Mouse (Mus musculus): ENCODE results near the gene Rsbn1l.
"Not testable (repeated sequence)": the region's sequence is repeated elsewhere in the genome, so short reads cannot be mapped to it uniquely, and the experiment has no call there.

Gene Rsbn1l

DNA sequence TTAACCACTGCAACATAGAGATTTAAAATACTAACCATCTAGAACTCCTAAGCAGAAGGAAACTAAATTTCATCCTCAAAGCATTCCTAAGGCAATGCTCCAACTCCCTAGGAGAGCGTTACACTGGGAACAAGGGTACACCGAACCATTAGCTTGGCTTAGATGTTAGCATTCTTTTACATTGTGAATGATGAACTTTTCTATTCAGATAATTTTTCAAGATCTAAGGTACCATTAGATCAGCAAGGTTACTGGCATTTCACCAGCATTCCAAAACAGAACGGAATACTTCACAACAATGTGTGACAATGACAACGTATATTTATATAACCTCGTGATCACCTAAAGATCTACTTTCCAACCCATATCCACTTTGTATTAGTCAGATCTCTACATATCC lies 6.1 kb downstream of the Rsbn1l start:
- no peak for DNase-seq (ENCODE audit: low spot score)

DNA sequence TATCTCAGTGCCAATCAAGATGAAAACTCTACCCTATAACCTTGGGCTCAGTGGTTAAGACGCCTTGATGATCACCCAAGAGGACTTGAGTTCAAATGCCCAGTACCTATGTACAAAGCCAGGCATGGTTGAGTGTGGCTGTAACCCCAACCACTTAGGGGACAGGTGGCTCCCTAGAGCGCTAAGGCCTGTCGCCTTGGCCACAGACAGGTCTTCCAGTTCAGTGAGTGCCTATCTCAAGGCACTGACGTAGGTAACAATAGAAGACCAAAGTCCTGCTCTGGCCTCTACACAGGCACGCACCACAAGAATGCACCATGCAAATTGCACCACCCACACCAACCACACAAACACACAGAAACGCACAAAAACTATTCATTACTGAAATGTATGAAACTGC lies 9.3 kb downstream of the Rsbn1l start:
- DNase-seq (ENCODE audit: low spot score): no peak

DNA sequence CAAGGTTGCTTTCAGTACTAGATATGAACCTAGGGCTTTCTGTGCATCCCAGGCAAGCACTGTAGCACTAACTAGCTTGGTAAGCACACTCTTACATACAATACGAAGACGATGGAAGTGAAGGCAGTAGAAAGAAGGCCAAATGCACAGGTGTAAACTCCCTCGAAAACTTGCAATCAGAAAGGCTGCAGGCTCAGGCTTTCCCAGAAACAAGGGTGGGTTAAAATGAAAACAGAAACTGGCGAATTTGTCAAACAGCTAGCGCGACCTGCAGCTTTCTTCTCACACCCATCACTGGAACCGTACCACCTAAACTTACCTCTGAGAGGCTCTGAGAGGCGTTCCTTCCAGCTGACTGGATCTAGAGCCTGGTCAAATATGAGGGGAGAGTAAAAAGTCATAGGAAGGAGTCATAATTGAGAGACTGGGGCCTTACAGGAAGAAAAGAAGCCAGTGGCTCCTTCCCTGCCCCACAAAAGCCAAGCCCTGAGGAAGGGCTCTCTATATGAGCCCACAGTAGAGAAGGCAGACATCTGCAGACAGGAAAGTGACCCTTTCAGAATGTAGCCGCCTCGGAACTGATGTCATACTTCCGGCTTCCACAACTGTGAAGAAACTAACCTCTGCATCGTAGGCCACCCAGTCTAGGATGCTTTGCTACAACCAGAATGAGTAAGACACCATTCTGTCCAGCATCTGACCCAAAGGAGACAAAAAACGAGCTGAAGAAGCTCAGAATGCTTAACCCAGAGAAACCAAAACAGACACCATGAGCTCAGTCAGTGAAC lies 11.0 kb downstream of the Rsbn1l start:
- no peak for DNase-seq (ENCODE audit: low spot score)

DNA sequence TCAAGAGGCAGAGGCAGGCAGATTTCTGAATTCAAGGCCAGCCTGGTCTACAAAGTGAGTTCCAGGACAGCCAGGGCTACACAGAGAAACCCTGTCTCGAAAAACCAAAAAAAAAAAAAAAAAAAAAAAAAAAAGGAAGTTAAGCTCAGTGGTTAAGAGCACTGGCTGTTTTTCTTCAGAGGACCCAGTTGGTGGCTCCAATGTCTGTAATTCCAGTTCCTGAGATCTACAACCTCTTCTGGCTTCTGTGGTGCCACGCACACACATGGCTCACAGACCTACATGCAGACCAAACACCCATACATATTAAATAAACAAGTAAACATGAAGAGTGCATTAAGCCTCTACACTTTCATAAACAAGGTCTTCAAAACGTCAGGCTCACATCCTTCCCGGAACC lies 12.4 kb downstream of the Rsbn1l start:
- not testable (repeated sequence) for DNase-seq (ENCODE audit: low spot score)

DNA sequence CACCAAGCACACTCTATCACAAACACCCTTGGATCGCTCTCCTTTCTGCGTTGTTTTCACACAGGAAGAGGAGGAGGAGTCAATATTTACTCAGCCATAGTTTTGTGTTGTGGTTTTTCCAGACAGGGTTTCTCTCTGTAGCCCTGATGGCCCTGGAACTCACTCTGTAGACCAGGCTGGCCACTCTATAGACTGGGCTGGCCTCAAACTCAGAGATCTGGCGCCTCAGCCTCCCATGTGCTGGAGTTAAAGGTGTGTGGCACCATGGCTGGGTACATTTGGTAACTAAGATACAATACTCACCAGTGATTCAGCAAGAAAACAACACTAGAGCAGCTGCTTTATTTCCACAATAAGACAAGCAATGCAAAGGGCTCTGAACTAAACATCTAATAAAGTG lies 13.7 kb downstream of the Rsbn1l start:
- no peak for DNase-seq (ENCODE audit: low spot score)

DNA sequence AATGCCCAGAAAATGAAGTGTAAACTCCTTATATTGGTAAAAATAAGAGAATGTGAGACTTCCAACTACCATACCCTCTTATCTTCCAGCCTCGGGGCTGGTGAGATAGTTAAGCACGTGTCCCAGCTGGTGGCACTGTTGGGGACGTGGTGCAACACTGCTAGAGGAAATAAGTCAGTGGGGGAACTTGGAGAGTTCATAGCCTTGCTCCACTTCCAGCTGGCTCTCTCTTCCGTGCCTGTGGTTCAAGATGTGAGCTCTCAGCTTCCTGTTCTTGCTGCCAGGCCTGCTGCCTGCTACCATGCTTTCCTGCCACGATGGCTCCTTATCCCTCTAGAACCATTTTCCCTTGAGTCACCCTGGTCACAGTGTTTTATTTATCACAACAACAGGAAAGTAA lies 15.0 kb downstream of the Rsbn1l start:
- no peak for DNase-seq (ENCODE audit: low spot score)

DNA sequence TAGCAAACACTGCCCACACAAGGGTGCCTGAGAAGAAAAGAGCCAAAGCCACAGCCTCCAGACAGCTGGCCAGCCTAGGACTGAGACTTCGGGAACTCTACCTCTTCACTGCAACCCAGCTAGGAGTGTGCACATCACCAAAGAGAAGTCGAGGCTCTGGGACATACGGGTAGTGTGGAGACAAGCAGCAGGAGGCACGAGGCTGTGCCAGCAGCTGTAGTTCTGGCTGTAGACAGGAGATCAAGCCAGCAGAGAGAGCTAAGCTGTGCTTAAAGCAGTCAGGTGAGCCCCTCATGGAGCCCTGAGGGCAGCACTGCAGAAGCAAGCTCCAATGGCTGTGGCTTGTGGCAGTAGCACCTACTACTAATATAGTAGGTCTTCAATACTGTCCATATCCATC lies 15.5 kb downstream of the Rsbn1l start:
- DNase-seq (ENCODE audit: low spot score): no peak

DNA sequence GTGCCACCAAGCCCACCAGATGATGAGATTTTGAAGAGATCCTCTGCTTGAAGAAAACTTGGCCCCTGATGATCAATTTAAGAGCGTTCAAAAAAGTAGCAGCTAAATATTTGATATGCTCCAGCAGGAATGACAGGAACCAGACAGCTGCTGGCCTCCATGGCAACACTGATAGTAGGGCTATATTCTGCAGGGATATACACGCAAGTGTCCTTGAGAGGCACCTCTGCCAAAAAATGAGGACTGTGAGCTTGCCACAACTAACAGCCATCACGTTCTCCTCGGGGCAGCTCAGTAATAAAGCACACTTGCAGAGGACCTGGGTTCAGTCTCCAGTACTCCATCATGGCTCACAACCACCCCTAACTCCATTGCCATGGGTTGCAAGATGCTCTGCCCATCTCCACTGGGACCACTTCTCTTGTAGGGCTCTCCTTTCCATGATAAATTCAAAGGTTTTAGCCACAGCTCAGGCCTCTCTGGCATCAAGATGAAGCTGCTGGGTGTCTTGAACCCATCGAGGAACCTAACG lies 16.1 kb downstream of the Rsbn1l start:
- no peak for DNase-seq (ENCODE audit: low spot score)

DNA sequence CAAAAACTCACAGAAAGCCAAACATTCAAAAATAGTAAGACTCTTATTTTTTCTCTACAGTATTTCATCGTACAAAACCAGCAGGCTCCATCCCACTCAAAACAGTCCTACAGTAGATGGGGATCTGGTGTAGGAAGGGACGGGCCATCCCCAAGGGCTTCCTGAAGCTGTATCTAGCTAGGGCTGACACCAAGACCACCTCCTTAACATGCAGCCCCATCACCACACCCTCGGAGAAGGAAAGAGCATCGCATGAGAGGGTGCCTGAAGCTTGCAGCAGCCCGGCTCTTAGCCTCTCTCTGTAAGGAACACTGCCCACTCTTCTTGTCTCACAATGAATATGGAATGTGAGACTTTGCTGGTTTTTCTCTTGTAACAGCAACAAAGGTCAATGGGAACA lies 17.7 kb downstream of the Rsbn1l start:
- no peak for DNase-seq (ENCODE audit: low spot score)

DNA sequence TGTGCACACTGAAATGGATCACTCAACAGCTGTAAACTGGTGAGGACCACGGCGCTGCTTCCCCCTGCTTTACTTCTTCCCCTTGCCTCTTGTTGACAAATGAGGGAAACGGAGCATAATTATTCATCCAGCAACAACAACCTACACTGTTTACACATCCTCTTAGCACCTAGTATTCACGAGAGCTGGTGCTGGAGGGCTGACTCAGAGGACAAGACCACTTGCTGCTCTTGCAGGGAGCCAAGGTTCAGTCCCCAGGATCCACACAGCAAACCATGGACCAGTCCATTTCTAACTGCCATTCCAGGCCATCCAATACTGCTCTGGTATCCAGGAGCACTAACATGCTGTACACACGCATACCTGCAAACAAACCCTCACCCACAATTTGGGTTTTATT lies 20.3 kb downstream of the Rsbn1l start:
- no peak for DNase-seq (ENCODE audit: low spot score)

DNA sequence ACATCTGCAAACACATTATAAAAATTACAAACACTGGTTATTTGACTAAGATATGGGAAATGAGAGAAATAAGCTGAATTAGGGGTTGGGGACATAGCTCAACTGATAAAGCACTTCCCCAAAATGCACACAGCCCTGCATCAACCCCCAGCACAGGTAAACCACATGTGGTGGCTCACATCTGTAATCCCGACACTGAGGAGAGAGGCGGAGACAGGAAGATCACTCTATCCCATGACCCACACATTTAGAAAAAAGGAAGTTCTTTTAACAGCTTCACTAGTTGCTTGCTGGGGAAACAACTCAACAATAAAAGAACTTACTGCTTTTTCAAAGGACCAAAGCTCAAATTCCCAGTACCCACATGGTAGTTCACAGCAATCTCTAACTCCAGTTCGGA lies 23.6 kb downstream of the Rsbn1l start:
- no peak for DNase-seq (ENCODE audit: low spot score)

DNA sequence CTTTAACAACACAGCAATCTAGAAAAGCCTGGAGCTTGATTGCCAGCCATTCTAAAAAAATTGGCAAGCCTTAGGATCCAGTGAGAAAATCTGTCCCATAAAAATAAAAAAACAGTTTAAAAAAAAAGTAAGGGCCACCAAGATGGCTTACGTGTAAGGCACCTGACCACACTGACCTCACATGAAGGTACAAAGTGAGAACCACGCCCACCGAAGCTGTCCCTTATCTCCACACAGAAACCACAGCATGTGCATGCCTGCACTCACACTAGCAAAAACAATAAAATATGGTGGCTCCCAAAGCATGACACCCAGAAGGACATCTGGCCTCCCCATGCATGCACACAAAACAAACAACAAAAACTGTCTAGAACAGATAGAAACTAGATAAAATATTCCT lies 24.9 kb downstream of the Rsbn1l start:
- DNase-seq (ENCODE audit: low spot score): no peak

DNA sequence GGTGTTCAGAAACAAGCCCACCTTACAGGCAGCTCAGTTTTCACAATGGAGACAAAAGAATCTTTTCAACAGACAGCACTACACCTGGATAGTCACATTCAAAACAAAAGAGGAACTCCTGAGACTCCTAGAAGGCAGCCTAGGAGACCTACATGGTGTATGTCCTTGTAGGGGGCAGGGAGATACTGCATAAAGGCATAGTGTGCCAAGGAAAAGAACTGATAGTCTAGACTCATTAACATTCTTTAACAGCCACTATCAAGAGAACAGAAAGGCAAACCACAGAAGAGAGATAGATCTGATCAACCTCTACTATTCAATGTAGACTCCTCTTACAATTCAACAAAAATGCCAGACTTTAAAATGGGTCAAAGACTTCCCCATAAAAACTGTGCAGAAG lies 25.8 kb downstream of the Rsbn1l start:
- no peak for DNase-seq (ENCODE audit: low spot score)

DNA sequence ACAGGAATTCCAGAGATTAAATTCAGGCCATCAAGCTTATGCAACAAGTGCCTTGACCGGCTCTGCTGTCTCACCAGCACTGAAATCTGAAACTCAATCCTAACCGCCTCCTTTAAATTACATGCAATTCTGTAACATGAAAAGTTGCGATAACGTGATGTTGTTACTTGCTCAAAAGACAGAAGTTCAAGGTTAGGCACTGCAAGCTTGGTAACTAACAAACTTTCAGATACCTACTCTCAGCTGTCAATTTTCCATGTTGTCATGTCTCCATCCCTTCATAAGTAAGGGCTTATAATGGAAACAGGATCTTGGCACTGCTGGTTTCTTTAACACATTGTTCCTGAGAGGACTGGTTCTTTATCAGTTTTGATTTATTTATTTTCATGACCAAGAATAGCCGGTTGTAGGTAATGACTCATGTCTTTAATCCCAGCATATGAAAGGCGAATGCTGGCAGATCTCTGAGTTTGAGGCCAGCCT lies 26.5 kb downstream of the Rsbn1l start:
- no peak for DNase-seq (ENCODE audit: low spot score)

DNA sequence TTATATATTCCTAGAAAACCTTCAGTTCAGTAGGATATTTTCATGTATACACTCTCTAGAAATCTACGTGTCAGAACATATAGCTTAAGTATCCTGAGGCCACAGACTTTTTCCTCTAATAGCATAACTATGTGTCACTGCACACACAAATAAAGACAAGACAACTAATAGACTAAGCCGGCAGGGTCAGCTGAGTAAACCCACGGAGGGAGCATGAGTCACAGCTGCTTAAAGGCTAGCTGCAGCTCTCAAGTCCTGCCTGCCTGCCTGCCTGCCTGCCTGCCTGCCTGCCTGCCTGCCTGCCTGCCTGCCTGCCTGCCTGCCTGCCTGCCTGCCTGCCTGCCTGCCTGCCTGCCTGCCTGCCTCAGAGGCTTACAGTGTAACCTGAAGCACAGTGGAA lies 30.7 kb downstream of the Rsbn1l start:
- no peak for DNase-seq (ENCODE audit: low spot score)

DNA sequence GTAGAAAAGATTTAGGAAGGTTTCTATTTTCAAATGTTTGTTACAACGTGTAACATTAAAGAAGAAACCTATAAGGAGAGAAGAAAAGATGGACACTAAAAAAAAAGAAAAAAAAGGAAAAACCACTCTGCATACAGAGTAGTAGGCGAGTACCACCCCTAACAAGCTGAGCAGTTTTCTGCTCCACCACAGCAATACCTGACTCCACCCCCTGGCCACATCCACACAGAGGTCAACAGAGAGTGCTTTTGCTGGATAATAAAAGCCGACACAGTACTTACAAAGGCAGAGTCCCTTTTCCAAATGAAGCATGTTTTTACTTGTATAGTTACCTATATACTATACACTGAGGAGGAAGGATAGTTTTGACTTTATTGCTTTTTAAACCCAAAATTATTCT lies 31.6 kb downstream of the Rsbn1l start:
- DNase-seq (ENCODE audit: low spot score): no peak

DNA sequence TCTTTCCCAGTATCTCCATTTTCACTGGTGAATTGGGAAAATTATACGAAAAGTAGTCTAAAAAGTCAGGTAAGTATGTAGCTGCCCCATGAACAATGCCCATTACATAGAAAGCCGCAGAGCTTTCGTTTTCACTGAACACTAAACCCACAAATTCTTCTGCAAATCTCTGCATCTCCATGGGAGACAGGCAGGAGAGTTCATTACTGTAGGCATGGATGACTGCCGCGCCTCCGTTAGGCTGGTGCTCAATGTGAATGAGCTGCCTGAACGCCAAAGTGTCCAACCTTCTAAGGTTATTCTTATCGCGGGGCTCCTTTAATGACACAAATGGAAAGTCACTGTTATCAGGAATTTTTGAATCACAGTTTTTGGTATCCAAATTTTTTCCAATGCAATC lies 36.6 kb downstream of the Rsbn1l start:
- DNase-seq (ENCODE audit: low spot score): no peak

DNA sequence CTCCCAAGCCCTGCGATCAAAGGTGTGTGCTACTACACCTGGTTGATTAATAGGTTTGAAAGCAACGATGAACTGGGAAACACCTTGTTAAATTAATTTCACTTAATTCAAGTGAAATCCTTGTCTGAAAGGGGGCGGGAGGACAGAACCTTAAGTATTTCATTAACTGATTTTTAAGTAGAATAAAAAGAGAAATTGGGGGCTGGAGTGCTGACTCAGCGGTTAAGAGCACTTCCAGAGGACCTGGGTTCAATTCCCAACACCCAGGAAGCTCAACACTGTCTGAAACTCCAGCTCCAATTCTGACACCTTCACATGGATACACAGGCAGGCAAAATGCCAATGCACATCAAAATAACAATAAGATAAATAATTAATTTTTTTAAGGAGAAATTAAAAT lies 37.2 kb downstream of the Rsbn1l start:
- no peak for DNase-seq (ENCODE audit: low spot score)

DNA sequence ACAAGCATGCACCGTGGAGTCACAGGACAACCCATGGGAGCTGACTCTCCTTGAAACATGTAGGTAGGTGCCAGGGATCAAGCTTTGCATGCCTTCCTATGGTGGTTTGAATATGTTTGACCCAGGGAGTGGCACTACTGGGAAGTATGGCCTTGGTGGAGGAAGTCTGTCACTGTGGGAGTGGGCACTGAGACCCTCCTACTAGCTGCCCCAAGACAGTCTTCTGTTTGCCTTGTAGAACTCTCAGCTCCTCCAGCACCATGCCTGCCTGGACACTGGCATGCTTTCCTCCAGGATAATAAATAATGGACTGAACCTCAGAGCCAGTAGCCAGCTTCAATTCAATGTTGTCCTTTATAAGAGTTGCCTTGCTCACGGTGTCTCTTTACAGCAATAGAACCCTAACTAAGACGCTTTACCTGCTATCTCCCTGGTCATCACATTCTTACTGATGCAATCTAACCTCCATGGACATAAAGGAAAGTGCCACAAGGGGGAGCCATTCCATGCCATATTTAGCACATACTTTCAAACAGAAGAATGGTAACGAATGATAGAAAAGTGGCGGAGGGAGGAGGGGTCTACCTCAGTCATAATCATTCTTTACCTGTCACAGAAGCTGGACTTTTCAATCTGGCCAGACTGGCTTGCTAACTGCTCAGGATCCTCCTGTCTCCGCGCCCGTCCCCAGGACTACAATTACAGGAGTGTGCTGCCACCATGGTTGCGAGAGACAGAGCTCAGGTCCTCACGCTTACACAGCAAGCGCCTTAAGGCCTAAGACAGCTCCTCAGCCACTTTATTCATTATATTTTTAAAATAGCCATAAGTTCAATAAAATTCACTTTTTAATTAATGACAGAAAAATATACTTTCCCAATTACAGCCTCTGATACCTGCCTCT lies 42.6 kb downstream of the Rsbn1l start:
- DNase-seq (ENCODE audit: low spot score): peak; percentile 43

DNA sequence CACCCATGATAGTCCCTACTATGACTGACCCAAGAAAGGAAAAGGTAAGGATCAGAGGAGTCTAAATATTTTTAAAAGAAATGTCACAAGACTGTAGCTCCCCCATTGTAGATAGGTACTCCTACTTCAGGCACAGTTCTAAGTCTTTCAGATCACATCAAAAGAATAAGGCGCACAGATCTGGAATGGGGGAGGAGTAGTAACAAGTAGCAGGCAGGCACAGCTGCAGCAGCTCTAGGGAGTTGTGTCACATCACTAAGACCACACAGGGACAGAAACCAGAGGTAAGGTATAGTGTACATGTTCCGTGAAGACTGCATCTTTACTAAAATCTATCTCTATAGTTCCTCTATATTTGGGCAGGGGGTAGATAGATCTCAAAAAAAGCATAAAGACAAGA lies 44.5 kb downstream of the Rsbn1l start:
- no peak for DNase-seq (ENCODE audit: low spot score)

DNA sequence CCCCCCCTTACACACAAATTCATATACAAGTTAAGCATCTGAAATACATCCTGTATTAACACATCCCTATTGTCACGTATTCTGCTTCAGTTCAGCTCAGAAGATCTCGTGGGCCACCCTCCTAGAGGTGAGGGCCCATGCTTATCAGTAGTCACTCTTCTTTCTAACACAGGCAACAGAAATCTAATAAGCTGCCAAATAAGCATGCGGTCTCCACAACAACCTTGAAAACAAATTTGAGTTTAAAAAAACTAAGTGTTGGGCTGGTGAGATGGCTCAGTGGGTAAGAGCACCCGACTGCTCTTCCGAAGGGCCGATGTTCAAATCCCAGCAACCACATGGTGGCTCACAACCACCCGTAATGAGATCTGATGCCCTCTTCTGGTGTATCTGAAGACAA lies 50.0 kb downstream of the Rsbn1l start:
- DNase-seq (ENCODE audit: low spot score): no peak

DNA sequence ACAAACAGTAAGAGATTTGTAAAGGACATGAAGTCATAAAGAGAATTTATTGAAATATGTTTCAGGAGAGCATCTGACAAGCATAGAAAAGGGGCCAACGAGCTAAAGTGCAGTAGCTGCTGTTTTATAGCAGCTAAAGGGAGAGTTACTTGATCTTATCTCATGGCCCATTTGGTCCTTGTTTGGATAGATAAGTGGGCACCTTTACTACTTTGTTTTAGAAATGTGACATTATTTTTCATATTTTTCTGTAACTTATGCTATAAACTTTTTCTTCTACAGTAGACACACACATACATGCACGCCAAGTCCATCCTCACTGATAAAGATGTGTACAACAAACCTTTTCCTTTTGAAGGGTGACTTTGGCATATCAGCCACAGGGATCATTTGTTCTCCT lies 50.8 kb downstream of the Rsbn1l start:
- DNase-seq (ENCODE audit: low spot score): no peak

DNA sequence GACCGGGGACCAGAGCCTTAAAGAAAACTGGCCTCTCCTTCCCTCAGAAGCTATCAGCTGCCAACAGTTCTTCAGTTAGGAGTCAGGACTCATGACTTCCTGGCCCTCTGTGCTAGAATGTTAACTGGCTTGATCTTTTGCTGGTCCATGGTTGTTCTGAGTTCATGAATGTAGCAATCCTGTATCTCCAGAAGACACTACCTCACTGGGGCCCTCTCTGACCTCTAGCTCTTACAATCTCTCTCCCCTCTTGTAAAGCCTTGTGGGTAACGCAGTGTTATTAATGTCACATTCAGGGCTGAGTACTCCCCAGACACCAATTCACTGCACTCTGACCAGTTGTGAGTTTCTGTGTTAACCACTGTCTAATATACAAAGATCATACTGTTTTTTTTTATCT lies 51.6 kb downstream of the Rsbn1l start:
- no peak for DNase-seq (ENCODE audit: low spot score)

Data from ovary, postnatal 14 days (tissue).